Mouse (Mus musculus): ENCODE measurements around the gene Acrbp.

Gene Acrbp

DNA sequence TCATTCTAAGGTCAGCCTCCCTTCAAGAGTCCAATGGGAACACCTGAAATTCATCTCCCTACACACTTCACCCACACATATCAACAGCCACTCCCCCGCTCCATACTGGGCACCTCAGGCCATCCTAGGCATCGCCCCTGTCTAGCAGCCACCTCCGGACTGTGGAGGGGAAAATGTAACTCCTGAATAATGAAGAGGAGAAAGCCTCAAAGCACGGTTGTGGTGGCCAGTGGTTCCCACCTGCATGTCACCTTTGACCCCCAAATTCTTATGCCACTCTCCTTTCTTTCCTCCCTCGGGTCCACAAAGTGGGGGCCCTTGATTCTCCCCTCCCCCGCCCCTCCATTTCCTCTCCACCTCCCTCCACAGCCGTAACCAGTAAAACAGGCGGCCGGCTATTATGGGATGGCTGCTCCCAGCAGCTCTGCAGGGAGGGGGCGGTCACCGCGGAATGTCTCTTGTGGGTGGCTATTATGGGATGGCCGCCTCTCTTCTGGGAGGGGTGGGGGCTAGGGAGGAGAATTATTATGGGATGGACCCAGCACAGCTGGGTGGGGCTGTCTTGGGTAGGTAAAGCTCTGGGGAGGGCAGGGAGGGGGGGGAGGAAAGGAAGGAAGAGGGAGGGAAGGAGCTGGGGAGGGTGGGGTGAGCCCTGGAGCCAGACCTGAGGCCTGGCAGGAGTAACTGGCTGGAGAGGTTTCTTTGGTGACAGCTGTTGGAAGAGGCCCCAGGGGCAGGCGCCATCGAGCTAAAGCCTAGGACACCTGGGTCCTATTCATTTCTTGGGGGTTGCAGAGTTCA lies 40.2 kb downstream of the Acrbp start:
- no peak for TF ChIP-seq GATA4 (IDR thresholded peaks at IDR 0.05; ENCODE audit: insufficient replicate concordance, low read length)

GRCm38 (mm10) chr6:125090341-125091085 lies 41.0 kb downstream of the Acrbp start:
- no peak for TF ChIP-seq GATA4 (IDR thresholded peaks at IDR 0.05; ENCODE audit: insufficient replicate concordance, low read length)

- TF ChIP-seq GATA4 (IDR thresholded peaks at IDR 0.05; ENCODE audit: insufficient replicate concordance, low read length): no peak
These were observed 42.9 kb downstream of the Acrbp start for GRCm38 (mm10) chr6:125092372-125092771.

- TF ChIP-seq GATA4 (IDR thresholded peaks at IDR 0.05; ENCODE audit: insufficient replicate concordance, low read length): no peak
These were observed 45.4 kb downstream of the Acrbp start for GRCm38 (mm10) chr6:125094843-125095242.

- no peak for TF ChIP-seq GATA4 (IDR thresholded peaks at IDR 0.05; ENCODE audit: insufficient replicate concordance, low read length)
These were observed 46.1 kb downstream of the Acrbp start, which contains the start of gene Chd4 for GRCm38 (mm10) chr6:125095391-125096278. Gene Chd4, plus strand, starts transcription at chr6:125095981.

- no peak for TF ChIP-seq GATA4 (IDR thresholded peaks at IDR 0.05; ENCODE audit: insufficient replicate concordance, low read length)
These were observed 46.7 kb downstream of the Acrbp start for GRCm38 (mm10) chr6:125096279-125096596.

DNA sequence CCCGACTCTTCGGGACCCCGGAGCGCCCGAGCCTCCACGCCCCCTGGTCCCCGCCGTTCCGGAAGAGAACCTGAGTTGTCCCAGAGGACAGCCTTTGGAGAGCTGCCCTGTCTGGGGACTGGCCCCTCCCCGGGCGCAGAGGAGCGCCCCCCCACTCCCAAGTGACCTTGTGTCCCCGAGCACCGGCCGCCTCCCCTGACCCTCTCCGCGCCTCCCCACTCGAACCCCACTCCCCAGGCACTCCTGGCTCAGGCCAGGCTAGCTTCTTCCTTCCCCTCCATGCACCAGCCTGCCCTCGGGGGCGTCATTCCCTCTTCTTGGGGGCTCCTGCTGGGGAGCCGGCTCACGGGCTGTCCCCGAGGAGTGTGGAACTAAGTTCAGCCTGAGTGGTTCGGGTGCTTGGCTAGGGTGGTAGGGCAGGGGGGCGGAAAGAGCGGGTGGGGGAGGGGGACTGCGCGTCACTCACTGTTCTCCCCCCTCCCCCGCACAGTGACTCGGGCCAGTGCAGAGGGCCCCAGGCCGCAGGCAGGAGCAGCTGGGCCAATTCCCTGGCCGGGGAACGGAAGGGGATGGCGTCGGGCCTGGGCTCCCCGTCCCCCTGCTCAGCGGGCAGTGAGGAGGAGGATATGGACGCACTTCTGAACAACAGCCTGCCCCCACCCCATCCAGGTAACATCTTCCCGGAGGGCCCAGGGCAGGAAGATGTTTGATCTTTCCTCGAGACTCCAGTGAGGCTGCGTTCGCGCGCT lies 47.3 kb downstream of the Acrbp start:
- TF ChIP-seq GATA4 (IDR thresholded peaks at IDR 0.05; ENCODE audit: insufficient replicate concordance, low read length): no peak

GRCm38 (mm10) chr6:125097346-125097689 lies 47.8 kb downstream of the Acrbp start:
- TF ChIP-seq GATA4 (IDR thresholded peaks at IDR 0.05; ENCODE audit: insufficient replicate concordance, low read length): no peak

DNA sequence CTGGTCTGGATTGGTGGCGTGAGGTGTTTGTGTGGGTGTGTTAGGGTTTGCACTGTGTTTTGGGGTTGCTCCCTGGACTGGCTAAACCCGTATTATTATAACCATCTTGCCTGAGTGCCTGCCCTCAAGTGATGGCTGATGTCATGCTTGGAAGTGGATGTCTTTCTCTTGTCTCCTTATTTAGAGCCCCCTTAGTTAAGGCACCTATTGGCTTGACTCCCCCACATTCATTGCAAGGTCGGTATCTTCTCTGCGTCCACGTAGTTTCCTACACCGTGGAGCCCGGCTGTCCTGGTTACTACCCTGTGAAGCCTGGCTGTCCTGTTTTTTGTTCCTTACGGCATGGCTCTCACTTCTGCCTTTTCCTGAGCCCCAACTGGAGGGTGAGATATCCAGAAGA lies 48.5 kb downstream of the Acrbp start:
- TF ChIP-seq GATA4 (IDR thresholded peaks at IDR 0.05; ENCODE audit: insufficient replicate concordance, low read length): no peak

- no peak for TF ChIP-seq GATA4 (IDR thresholded peaks at IDR 0.05; ENCODE audit: insufficient replicate concordance, low read length)
These were observed 49.0 kb downstream of the Acrbp start for GRCm38 (mm10) chr6:125098513-125098912.

- no peak for TF ChIP-seq GATA4 (IDR thresholded peaks at IDR 0.05; ENCODE audit: insufficient replicate concordance, low read length)
These were observed 50.0 kb downstream of the Acrbp start for GRCm38 (mm10) chr6:125099421-125099971.

DNA sequence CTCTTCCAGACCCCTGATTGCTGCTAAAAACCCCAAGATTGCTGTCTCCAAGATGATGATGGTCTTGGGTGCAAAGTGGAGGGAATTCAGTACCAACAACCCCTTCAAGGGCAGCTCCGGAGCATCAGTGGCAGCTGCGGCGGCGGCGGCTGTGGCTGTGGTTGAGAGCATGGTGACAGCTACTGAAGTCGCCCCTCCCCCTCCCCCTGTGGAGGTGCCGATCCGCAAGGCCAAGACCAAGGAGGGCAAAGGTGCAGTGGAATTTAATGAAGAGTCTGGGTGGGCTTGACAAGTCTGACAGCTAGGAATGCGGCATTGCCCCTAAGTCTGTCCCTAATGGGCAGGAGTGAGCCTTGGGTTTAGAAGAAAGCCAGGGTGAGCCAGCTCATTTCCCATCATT lies 52.0 kb downstream of the Acrbp start:
- no peak for TF ChIP-seq GATA4 (IDR thresholded peaks at IDR 0.05; ENCODE audit: insufficient replicate concordance, low read length)

DNA sequence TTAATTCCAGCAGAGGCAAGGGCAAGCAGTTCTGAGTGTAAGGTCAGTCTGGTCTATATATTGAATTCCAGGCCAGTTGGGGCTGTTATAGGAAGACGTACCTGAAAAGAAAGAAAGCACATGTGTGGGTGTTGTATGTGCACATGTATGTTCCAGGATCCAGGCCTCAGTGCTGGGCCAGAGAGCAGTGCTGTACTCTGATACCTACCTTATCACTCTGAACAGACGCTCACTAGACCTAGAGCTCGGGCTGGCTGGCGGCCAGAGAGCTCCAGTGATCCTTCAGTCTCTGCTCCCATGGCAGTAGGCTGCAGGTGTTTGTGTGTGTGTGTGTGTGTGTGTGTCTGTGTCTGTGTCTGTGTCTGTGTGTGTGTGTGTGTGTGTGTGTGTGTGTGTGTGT lies 54.7 kb downstream of the Acrbp start:
- TF ChIP-seq GATA4 (IDR thresholded peaks at IDR 0.05; ENCODE audit: insufficient replicate concordance, low read length): no peak

DNA sequence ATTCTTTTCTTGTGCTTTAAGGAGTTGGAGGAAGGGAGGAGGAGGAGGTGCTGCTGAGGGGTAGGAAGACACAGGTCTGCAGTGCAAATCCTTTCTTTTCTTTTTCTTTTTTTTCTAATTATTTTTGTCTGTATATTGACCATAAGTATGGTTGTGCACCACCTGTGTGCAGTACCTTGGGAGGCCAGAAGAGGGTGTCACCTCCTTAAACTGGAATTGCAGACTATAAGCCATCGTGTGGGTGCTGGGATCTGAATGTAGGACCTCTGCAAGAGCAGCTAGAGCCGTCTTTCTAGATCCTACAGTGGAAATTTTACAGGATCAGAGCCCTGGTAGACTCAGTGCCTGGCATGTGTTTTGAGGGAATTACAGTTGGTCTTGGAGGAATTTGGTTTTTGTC lies 58.2 kb downstream of the Acrbp start:
- TF ChIP-seq GATA4 (IDR thresholded peaks at IDR 0.05; ENCODE audit: insufficient replicate concordance, low read length): no peak

- no peak for TF ChIP-seq GATA4 (IDR thresholded peaks at IDR 0.05; ENCODE audit: insufficient replicate concordance, low read length)
These were observed 59.9 kb downstream of the Acrbp start for GRCm38 (mm10) chr6:125109371-125109770.
